Mouse (Mus musculus): Measurements from ENCODE around the gene Chst10. TPM values are rescaled to one million over a fixed set of nuclear protein-coding genes. Genes with fewer than 3 reads are reported as not detected.
A peak's percentile ranks its signal among the peaks of the same experiment; 100 is the strongest.

Chst10 gene
- polyA plus RNA-seq, 1 experiment from 2014 or later, result 64.4 TPM

GRCm38 (mm10) chr1:38902571-38902970 lies 4.6 kb upstream of the Chst10 start:
- Histone ChIP-seq H3K27ac (ENCODE audit: low read length) (no peak overlapping the region), H3K9me3 (replicated peaks; ENCODE audit: control insufficient read depth, low read length, poor library complexity, severe bottlenecking) (no peaks in the 10 kb centered on the region), H3K4me2 (ENCODE audit: low read length) (no peak overlapping the region), H3K4me3 (ENCODE audit: low read depth, low read length) (no peak overlapping the region), H3K9ac (ENCODE audit: low read depth, low read length) (no peak overlapping the region), H3K36me3 (ENCODE audit: control insufficient read depth, insufficient read depth, low read length) (no peaks in the 10 kb centered on the region), H3K27me3 (ENCODE audit: control insufficient read depth, insufficient read depth, low read depth, low read length) (no peaks in the 10 kb centered on the region), H3K4me1 (ENCODE audit: control insufficient read depth, insufficient read depth, low read length) (peaks cover 5% of the 10 kb centered on the region)
- no peak for ATAC-seq
- 72% methylated on average over 5 of the region's 5 CpGs for WGBS

GRCm38 (mm10) chr1:38893081-38893480 lies 4.9 kb downstream of the Chst10 start:
- Histone ChIP-seq H3K4me3 (ENCODE audit: low read depth, low read length) (no peak overlapping the region), H3K4me2 (ENCODE audit: low read length) (no peak overlapping the region), H3K9ac (ENCODE audit: low read depth, low read length) (no peak overlapping the region), H3K4me1 (ENCODE audit: control insufficient read depth, insufficient read depth, low read length) (peaks cover 27% of the 10 kb centered on the region), H3K27me3 (ENCODE audit: control insufficient read depth, insufficient read depth, low read depth, low read length) (no peaks in the 10 kb centered on the region), H3K9me3 (replicated peaks; ENCODE audit: control insufficient read depth, low read length, poor library complexity, severe bottlenecking) (no peaks in the 10 kb centered on the region), H3K36me3 (ENCODE audit: control insufficient read depth, insufficient read depth, low read length) (peaks cover 9% of the 10 kb centered on the region), H3K27ac (ENCODE audit: low read length) (peak overlapping the region; percentile 36; the same call in 1 of the 2 replicates)
- 58% methylated on average over 5 of the region's 5 CpGs for WGBS
- no peak for ATAC-seq

GRCm38 (mm10) chr1:38891444-38891843 lies 6.5 kb downstream of the Chst10 start:
- H3K9ac ChIP-seq (ENCODE audit: low read depth, low read length), result no peak overlapping the region
- no peak overlapping the region for H3K4me3 ChIP-seq (ENCODE audit: low read depth, low read length)
- no peak overlapping the region for H3K4me2 ChIP-seq (ENCODE audit: low read length)
- no peak overlapping the region for H3K27ac ChIP-seq (ENCODE audit: low read length)
- peaks cover 22% of the 10 kb centered on the region for H3K4me1 ChIP-seq (ENCODE audit: control insufficient read depth, insufficient read depth, low read length)
- 96% methylated on average over 5 of the region's 5 CpGs for WGBS
- H3K27me3 ChIP-seq (ENCODE audit: control insufficient read depth, insufficient read depth, low read depth, low read length), result no peaks in the 10 kb centered on the region
- peaks cover 9% of the 10 kb centered on the region for H3K36me3 ChIP-seq (ENCODE audit: control insufficient read depth, insufficient read depth, low read length)
- ATAC-seq, result no peak
- no peaks in the 10 kb centered on the region for H3K9me3 ChIP-seq (replicated peaks; ENCODE audit: control insufficient read depth, low read length, poor library complexity, severe bottlenecking)

GRCm38 (mm10) chr1:38888803-38889202 lies 9.2 kb downstream of the Chst10 start:
- no peaks in the 10 kb centered on the region for H3K27me3 ChIP-seq (ENCODE audit: control insufficient read depth, insufficient read depth, low read depth, low read length)
- no peak overlapping the region for H3K27ac ChIP-seq (ENCODE audit: low read length)
- no peak overlapping the region for H3K4me2 ChIP-seq (ENCODE audit: low read length)
- H3K4me3 ChIP-seq (ENCODE audit: low read depth, low read length), result no peak overlapping the region
- no peak for ATAC-seq
- H3K36me3 ChIP-seq (ENCODE audit: control insufficient read depth, insufficient read depth, low read length), result peaks cover 12% of the 10 kb centered on the region
- H3K4me1 ChIP-seq (ENCODE audit: control insufficient read depth, insufficient read depth, low read length), result peaks cover 10% of the 10 kb centered on the region
- H3K9me3 ChIP-seq (replicated peaks; ENCODE audit: control insufficient read depth, low read length, poor library complexity, severe bottlenecking), result no peaks in the 10 kb centered on the region
- no peak overlapping the region for H3K9ac ChIP-seq (ENCODE audit: low read depth, low read length)
- 91% methylated on average over 6 of the region's 6 CpGs for WGBS

- Histone ChIP-seq H3K9ac (ENCODE audit: low read depth, low read length) (no peak overlapping the region), H3K9me3 (replicated peaks; ENCODE audit: control insufficient read depth, low read length, poor library complexity, severe bottlenecking) (no peaks in the 10 kb centered on the region), H3K27ac (ENCODE audit: low read length) (no peak overlapping the region), H3K4me1 (ENCODE audit: control insufficient read depth, insufficient read depth, low read length) (no peaks in the 10 kb centered on the region), H3K4me2 (ENCODE audit: low read length) (no peak overlapping the region), H3K36me3 (ENCODE audit: control insufficient read depth, insufficient read depth, low read length) (peaks cover 14% of the 10 kb centered on the region), H3K4me3 (ENCODE audit: low read depth, low read length) (no peak overlapping the region), H3K27me3 (ENCODE audit: control insufficient read depth, insufficient read depth, low read depth, low read length) (no peaks in the 10 kb centered on the region)
- no peak for ATAC-seq
- 69% methylated on average over 6 of the region's 6 CpGs for WGBS
These were observed 10.9 kb downstream of the Chst10 start for GRCm38 (mm10) chr1:38887011-38887410.

- H3K9ac ChIP-seq (ENCODE audit: low read depth, low read length), result no peak overlapping the region
- no peaks in the 10 kb centered on the region for H3K27me3 ChIP-seq (ENCODE audit: control insufficient read depth, insufficient read depth, low read depth, low read length)
- H3K27ac ChIP-seq (ENCODE audit: low read length), result no peak overlapping the region
- no peaks in the 10 kb centered on the region for H3K9me3 ChIP-seq (replicated peaks; ENCODE audit: control insufficient read depth, low read length, poor library complexity, severe bottlenecking)
- ATAC-seq, result no peak
- H3K36me3 ChIP-seq (ENCODE audit: control insufficient read depth, insufficient read depth, low read length), result peaks cover 14% of the 10 kb centered on the region
- 92% methylated on average over 2 of the region's 2 CpGs for WGBS
- H3K4me1 ChIP-seq (ENCODE audit: control insufficient read depth, insufficient read depth, low read length), result no peaks in the 10 kb centered on the region
- no peak overlapping the region for H3K4me3 ChIP-seq (ENCODE audit: low read depth, low read length)
- H3K4me2 ChIP-seq (ENCODE audit: low read length), result no peak overlapping the region
These were observed 11.4 kb downstream of the Chst10 start for GRCm38 (mm10) chr1:38886602-38887001.

GRCm38 (mm10) chr1:38885956-38886355 lies 12.0 kb downstream of the Chst10 start:
- Histone ChIP-seq H3K27ac (ENCODE audit: low read length) (no peak overlapping the region), H3K9ac (ENCODE audit: low read depth, low read length) (no peak overlapping the region), H3K4me3 (ENCODE audit: low read depth, low read length) (no peak overlapping the region), H3K27me3 (ENCODE audit: control insufficient read depth, insufficient read depth, low read depth, low read length) (no peaks in the 10 kb centered on the region), H3K4me1 (ENCODE audit: control insufficient read depth, insufficient read depth, low read length) (no peaks in the 10 kb centered on the region), H3K36me3 (ENCODE audit: control insufficient read depth, insufficient read depth, low read length) (peaks cover 14% of the 10 kb centered on the region), H3K9me3 (replicated peaks; ENCODE audit: control insufficient read depth, low read length, poor library complexity, severe bottlenecking) (no peaks in the 10 kb centered on the region), H3K4me2 (ENCODE audit: low read length) (no peak overlapping the region)
- 79% methylated on average over 2 of the region's 2 CpGs for WGBS
- ATAC-seq, result no peak

GRCm38 (mm10) chr1:38883766-38884165 lies 14.2 kb downstream of the Chst10 start:
- no peak for ATAC-seq
- Histone ChIP-seq H3K27ac (ENCODE audit: low read length) (no peak overlapping the region), H3K27me3 (ENCODE audit: control insufficient read depth, insufficient read depth, low read depth, low read length) (no peaks in the 10 kb centered on the region), H3K9me3 (replicated peaks; ENCODE audit: control insufficient read depth, low read length, poor library complexity, severe bottlenecking) (no peaks in the 10 kb centered on the region), H3K4me1 (ENCODE audit: control insufficient read depth, insufficient read depth, low read length) (no peaks in the 10 kb centered on the region), H3K4me3 (ENCODE audit: low read depth, low read length) (no peak overlapping the region), H3K36me3 (ENCODE audit: control insufficient read depth, insufficient read depth, low read length) (peaks cover 6% of the 10 kb centered on the region), H3K4me2 (ENCODE audit: low read length) (no peak overlapping the region), H3K9ac (ENCODE audit: low read depth, low read length) (no peak overlapping the region)
- 82% methylated on average over 9 of the region's 9 CpGs for WGBS

- no peak overlapping the region for H3K4me2 ChIP-seq (ENCODE audit: low read length)
These were observed 15.2 kb downstream of the Chst10 start for GRCm38 (mm10) chr1:38882746-38883145.

More at GRCm38 (mm10) chr1:38882746-38883145, 15.2 kb downstream of the Chst10 start:
- H3K9ac ChIP-seq (ENCODE audit: low read depth, low read length), result no peak overlapping the region
- H3K4me1 ChIP-seq (ENCODE audit: control insufficient read depth, insufficient read depth, low read length), result no peaks in the 10 kb centered on the region
- no peak overlapping the region for H3K4me3 ChIP-seq (ENCODE audit: low read depth, low read length)
- ATAC-seq, result no peak
- no peaks in the 10 kb centered on the region for H3K27me3 ChIP-seq (ENCODE audit: control insufficient read depth, insufficient read depth, low read depth, low read length)
- H3K9me3 ChIP-seq (replicated peaks; ENCODE audit: control insufficient read depth, low read length, poor library complexity, severe bottlenecking), result no peaks in the 10 kb centered on the region
- 89% methylated on average over 4 of the region's 4 CpGs for WGBS
- H3K27ac ChIP-seq (ENCODE audit: low read length), result no peak overlapping the region
- H3K36me3 ChIP-seq (ENCODE audit: control insufficient read depth, insufficient read depth, low read length), result peaks cover 6% of the 10 kb centered on the region
